ENCODE assay signal across 8 mouse cellular contexts in genomic region chr16:17132906-17133200, GRCm38 (mm10). TPM values are rescaled to one million over a fixed set of nuclear protein-coding genes. Genes with fewer than 3 reads are reported as not detected.
DNase-seq lines count a peak whose midpoint lies in the region; ATAC-seq lines count a peak whose summit lies in the region.

No protein-coding gene starts in this region.

- H3K27ac ChIP-seq in kidney, embryonic 16.5 days (ENCODE audit: low read length): peak overlapping the region; percentile 57; the same call in 1 of the 2 replicates
- no peak overlapping the region for H3K27ac ChIP-seq in hindbrain, embryonic 15.5 days (replicated peaks)
- no peak overlapping the region for H3K27ac ChIP-seq in midbrain, embryonic 15.5 days

- peak overlapping the region; percentile 64 for H3K9ac ChIP-seq in kidney, embryonic 16.5 days (replicated peaks; ENCODE audit: low read length)
- H3K9ac ChIP-seq in hindbrain, embryonic 15.5 days: peak overlapping the region; percentile 23
- H3K9ac ChIP-seq in midbrain, embryonic 15.5 days: peak overlapping the region; percentile 41; the same call in 1 of the 2 replicates

- peak overlapping the region; percentile 87 for H3K4me3 ChIP-seq in kidney, embryonic 16.5 days (ENCODE audit: low read length)
- peak overlapping the region; percentile 92 for H3K4me3 ChIP-seq in hindbrain, embryonic 15.5 days
- H3K4me3 ChIP-seq in midbrain, embryonic 15.5 days: peak overlapping the region; percentile 77

- no peaks in the 10 kb centered on the region for H3K36me3 ChIP-seq in kidney, embryonic 16.5 days (ENCODE audit: insufficient read depth, low read length)
- H3K36me3 ChIP-seq in hindbrain, embryonic 15.5 days: no peaks in the 10 kb centered on the region
- H3K36me3 ChIP-seq in midbrain, embryonic 15.5 days (replicated peaks): no peaks in the 10 kb centered on the region

- 20% methylated on average over 7 of the region's 7 CpGs for WGBS in kidney, embryonic 16.5 days
- 35% methylated on average over 7 of the region's 7 CpGs for WGBS in hindbrain, embryonic 15.5 days
- WGBS in midbrain, embryonic 15.5 days: 27% methylated on average over 7 of the region's 7 CpGs

- H3K4me1 ChIP-seq in kidney, embryonic 16.5 days (ENCODE audit: insufficient read depth, low read length): peaks cover 13% of the 10 kb centered on the region
- H3K4me1 ChIP-seq in hindbrain, embryonic 15.5 days (replicated peaks): peaks cover 18% of the 10 kb centered on the region
- peaks cover 18% of the 10 kb centered on the region for H3K4me1 ChIP-seq in midbrain, embryonic 15.5 days

- no peak for DNase-seq in kidney, adult 9 months
- DNase-seq in brain, adult 2 months (ENCODE audit: low read depth, low spot score): peak; percentile 37
- no peak for DNase-seq in gastrocnemius, adult 8-10 months (ENCODE audit: low spot score in 2 of 2)
- no peak for DNase-seq in left cerebral cortex, adult 9 months (ENCODE audit: low spot score in 2 of 2)
- no peak for DNase-seq in right cerebral cortex, postnatal 36 days (ENCODE audit: low spot score in 2 of 2)

- H3K4me2 ChIP-seq in kidney, embryonic 16.5 days (replicated peaks; ENCODE audit: low read depth, low read length): peak overlapping the region; percentile 99
- peak overlapping the region; percentile 99 for H3K4me2 ChIP-seq in hindbrain, embryonic 15.5 days
- H3K4me2 ChIP-seq in midbrain, embryonic 15.5 days: peak overlapping the region; percentile 88

- ATAC-seq in kidney, embryonic 16.5 days (ENCODE audit: low FRiP score, low TSS enrichment): 0 out of 2 replicates have a peak, but pooled peaks have one; percentile 10
- no peak for ATAC-seq in hindbrain, embryonic 15.5 days (ENCODE audit: low FRiP score, low read depth)
- ATAC-seq in midbrain, embryonic 15.5 days (replicated peaks): peak; percentile 34; the same call in 1 of the 2 replicates

- H3K9me3 ChIP-seq in kidney, embryonic 16.5 days (ENCODE audit: low read length): no peaks in the 10 kb centered on the region
- no peaks in the 10 kb centered on the region for H3K9me3 ChIP-seq in hindbrain, embryonic 15.5 days
- no peaks in the 10 kb centered on the region for H3K9me3 ChIP-seq in midbrain, embryonic 15.5 days

- no peaks in the 10 kb centered on the region for H3K27me3 ChIP-seq in kidney, embryonic 16.5 days (ENCODE audit: insufficient read depth, low read length)
- H3K27me3 ChIP-seq in hindbrain, embryonic 15.5 days: no peaks in the 10 kb centered on the region
- 0 out of 2 replicates have a peak, but pooled peaks cover 3% of the 10 kb centered on the region for H3K27me3 ChIP-seq in midbrain, embryonic 15.5 days (replicated peaks)

RNA-seq across cellular contexts. Expression of gene Sdf2l1, which starts 0.7 kb away (rescaled TPM):
- polyA plus RNA-seq in kidney, embryonic 16.5 days (2015; fragmentation: Nextera tagmentation; extraction: Ambion mirVana): 95.5 and 105 TPM in 2 replicates
- 37.4 and 38.3 TPM in 2 replicates for polyA plus RNA-seq in hindbrain, embryonic 15.5 days (2015; fragmentation: Nextera tagmentation; extraction: Ambion mirVana)
- 29.8 and 32.7 TPM in 2 replicates for polyA plus RNA-seq in midbrain, embryonic 15.5 days (2015; fragmentation: Nextera tagmentation; extraction: Ambion mirVana)
- total RNA-seq in gastrocnemius, adult 8-10 months (2022): 1 to 10 TPM; 2.9 to 5.3 (median 3.7) TPM

RNA-seq across cellular contexts. Expression of gene 2610318N02Rik, which starts 7.9 kb away (rescaled TPM):
- polyA plus RNA-seq in kidney, embryonic 16.5 days (2015; fragmentation: Nextera tagmentation; extraction: Ambion mirVana): 57.5 and 60.6 TPM in 2 replicates
- 12.4 and 18.7 TPM in 2 replicates for polyA plus RNA-seq in hindbrain, embryonic 15.5 days (2015; fragmentation: Nextera tagmentation; extraction: Ambion mirVana)
- 15.2 and 15.6 TPM in 2 replicates for polyA plus RNA-seq in midbrain, embryonic 15.5 days (2015; fragmentation: Nextera tagmentation; extraction: Ambion mirVana)
- not detected for total RNA-seq in gastrocnemius, adult 8-10 months (2022)

RNA-seq across cellular contexts. Expression of gene Ydjc, which starts 11.6 kb away (rescaled TPM):
- 7.2 and 7.8 TPM in 2 replicates for polyA plus RNA-seq in kidney, embryonic 16.5 days (2015; fragmentation: Nextera tagmentation; extraction: Ambion mirVana)
- 44.3 and 48.1 TPM in 2 replicates for polyA plus RNA-seq in hindbrain, embryonic 15.5 days (2015; fragmentation: Nextera tagmentation; extraction: Ambion mirVana)
- polyA plus RNA-seq in midbrain, embryonic 15.5 days (2015; fragmentation: Nextera tagmentation; extraction: Ambion mirVana): 37.3 and 43.7 TPM in 2 replicates
- under 1 TPM in 1 of 4 experiments, not detected in 3; 0.22 TPM for total RNA-seq in gastrocnemius, adult 8-10 months (2022)

RNA-seq across cellular contexts. Expression of gene Ccdc116, which starts 14.2 kb away (rescaled TPM):
- 0.31 and 0.36 TPM in 2 replicates for polyA plus RNA-seq in kidney, embryonic 16.5 days (2015; fragmentation: Nextera tagmentation; extraction: Ambion mirVana)
- 3.4 and 4.1 TPM in 2 replicates for polyA plus RNA-seq in hindbrain, embryonic 15.5 days (2015; fragmentation: Nextera tagmentation; extraction: Ambion mirVana)
- polyA plus RNA-seq in midbrain, embryonic 15.5 days (2015; fragmentation: Nextera tagmentation; extraction: Ambion mirVana): 2.9 and 3.7 TPM in 2 replicates
- under 1 TPM in 1 of 4 experiments, not detected in 3; 0.10 TPM for total RNA-seq in gastrocnemius, adult 8-10 months (2022)

RNA-seq across cellular contexts. Expression of gene Ppil2, which starts 21.8 kb away (rescaled TPM):
- 150 and 161 TPM in 2 replicates for polyA plus RNA-seq in kidney, embryonic 16.5 days (2015; fragmentation: Nextera tagmentation; extraction: Ambion mirVana)
- 142 and 148 TPM in 2 replicates for polyA plus RNA-seq in hindbrain, embryonic 15.5 days (2015; fragmentation: Nextera tagmentation; extraction: Ambion mirVana)
- 146 and 156 TPM in 2 replicates for polyA plus RNA-seq in midbrain, embryonic 15.5 days (2015; fragmentation: Nextera tagmentation; extraction: Ambion mirVana)
- total RNA-seq in gastrocnemius, adult 8-10 months (2022): 10 to 100 TPM; 23.1 to 27.9 (median 25.0) TPM
